Mouse (Mus musculus) heart, adult 11 months (tissue): ENCODE results near the gene Lrch4.
A peak's percentile ranks its signal among the peaks of the same experiment; 100 is the strongest.
"Not testable (repeated sequence)": the region's sequence is repeated elsewhere in the genome, so short reads cannot be mapped to it uniquely, and the experiment has no call there.

Experiments used
- DNase-seq: peaks from one replicate; pipeline ENCODE4 v3.0.0; 2022

Lrch4 gene

GRCm38 (mm10) chr5:137613550-137613949, 15.4 kb upstream of the Lrch4 start, which contains the start of gene Pcolce:
TSS of gene Pcolce (minus strand) at chr5:137613784.
- DNase-seq, result peak; percentile 96

- DNase-seq, result not testable (repeated sequence)
These were observed 14.0 kb upstream of the Lrch4 start for GRCm38 (mm10) chr5:137614921-137615320.

- no peak for DNase-seq
These were observed 13.6 kb upstream of the Lrch4 start for GRCm38 (mm10) chr5:137615347-137615746.

- no peak for DNase-seq
These were observed 4.9 kb upstream of the Lrch4 start for GRCm38 (mm10) chr5:137623937-137624530.

- peak; percentile 97 for DNase-seq
These were observed 930 bp upstream of the Lrch4 start for GRCm38 (mm10) chr5:137627991-137628390.

GRCm38 (mm10) chr5:137629306-137629721, 393 bp downstream of the Lrch4 start:
- DNase-seq, result no peak

GRCm38 (mm10) chr5:137629906-137630545, 1.1 kb downstream of the Lrch4 start:
- DNase-seq, result peak; percentile 96

- peak; percentile 98 for DNase-seq
These were observed 1.7 kb downstream of the Lrch4 start for GRCm38 (mm10) chr5:137630602-137631001.

GRCm38 (mm10) chr5:137631171-137631570, 2.2 kb downstream of the Lrch4 start:
- DNase-seq, result peak; percentile 97

GRCm38 (mm10) chr5:137631591-137631990, 2.7 kb downstream of the Lrch4 start:
- DNase-seq, result no peak

- no peak for DNase-seq
These were observed 4.6 kb downstream of the Lrch4 start for GRCm38 (mm10) chr5:137633397-137634084.

GRCm38 (mm10) chr5:137639472-137639871, 10.6 kb downstream of the Lrch4 start:
- no peak for DNase-seq

GRCm38 (mm10) chr5:137641054-137641453, 12.1 kb downstream of the Lrch4 start, which contains the start of gene Sap25:
TSS of gene Sap25 (plus strand) at chr5:137641334.
- DNase-seq, result no peak

GRCm38 (mm10) chr5:137642886-137643285, 14.0 kb downstream of the Lrch4 start:
- DNase-seq, result no peak

- DNase-seq, result no peak
These were observed 15.6 kb downstream of the Lrch4 start for GRCm38 (mm10) chr5:137644484-137644883.

GRCm38 (mm10) chr5:137645091-137645651, 16.2 kb downstream of the Lrch4 start:
- no peak for DNase-seq

- DNase-seq, result peak; percentile 97
These were observed 16.8 kb downstream of the Lrch4 start, which contains the start of gene Irs3 for GRCm38 (mm10) chr5:137645652-137646091. TSS of gene Irs3 (minus strand) at chr5:137645714.

GRCm38 (mm10) chr5:137647827-137648601, 19.1 kb downstream of the Lrch4 start:
- DNase-seq, result no peak

GRCm38 (mm10) chr5:137649251-137649650, 20.3 kb downstream of the Lrch4 start:
- DNase-seq, result no peak

- DNase-seq, result peak; percentile 94
These were observed 21.0 kb downstream of the Lrch4 start for GRCm38 (mm10) chr5:137649669-137650571.

GRCm38 (mm10) chr5:137652474-137652873, 23.6 kb downstream of the Lrch4 start:
- DNase-seq, result peak; percentile 96
